Mouse (Mus musculus) spleen, postnatal 4 days (tissue): ENCODE measurements around the gene Mapkbp1.

Experiments
- DNase-seq, 2 experiments: peaks; one replicate each; pipeline ENCODE4 v3.0.0; 2022; ENCODE audit warnings: low spot score in 2 of 2

Gene Mapkbp1

GRCm38 (mm10) chr2:120008672-120009071 is 36.2 kb downstream of the Mapkbp1 start:
- no peak for DNase-seq

DNA sequence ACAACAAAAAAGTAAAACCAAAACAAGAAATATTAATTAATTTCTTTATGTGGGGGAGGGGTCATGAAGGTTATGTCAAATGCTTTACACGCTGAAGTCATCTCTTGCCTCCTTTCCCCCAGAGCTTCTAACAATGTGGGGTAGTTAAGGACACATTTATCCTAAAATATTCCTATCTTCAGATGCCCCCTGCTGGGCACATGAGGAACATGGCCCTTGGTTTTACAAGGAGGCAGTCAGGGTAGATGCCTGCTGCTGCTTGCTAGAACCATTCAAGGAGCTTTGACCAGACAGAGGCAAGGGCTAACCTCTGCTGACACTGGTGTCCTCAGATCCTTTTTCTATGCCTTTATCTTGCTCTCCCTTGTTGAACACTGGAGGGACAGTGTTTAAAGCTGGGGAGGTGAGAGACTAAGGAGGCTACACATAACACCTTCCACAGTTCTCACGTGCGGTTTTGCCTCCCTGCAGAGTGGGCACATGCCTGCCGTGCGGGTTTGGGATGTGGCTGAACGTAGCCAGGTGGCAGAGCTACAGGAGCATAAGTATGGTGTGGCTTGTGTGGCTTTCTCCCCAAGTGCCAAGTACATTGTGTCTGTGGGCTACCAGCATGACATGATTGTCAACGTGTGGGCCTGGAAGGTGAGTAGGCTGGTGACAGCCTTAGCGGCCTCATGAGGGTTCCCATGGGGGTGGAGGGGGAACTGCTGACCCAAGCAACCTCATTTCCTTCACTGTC is 39.1 kb downstream of the Mapkbp1 start:
- peak; percentile 35 to 68 for DNase-seq

GRCm38 (mm10) chr2:120012924-120013323 is 40.4 kb downstream of the Mapkbp1 start:
- no peak for DNase-seq

DNA sequence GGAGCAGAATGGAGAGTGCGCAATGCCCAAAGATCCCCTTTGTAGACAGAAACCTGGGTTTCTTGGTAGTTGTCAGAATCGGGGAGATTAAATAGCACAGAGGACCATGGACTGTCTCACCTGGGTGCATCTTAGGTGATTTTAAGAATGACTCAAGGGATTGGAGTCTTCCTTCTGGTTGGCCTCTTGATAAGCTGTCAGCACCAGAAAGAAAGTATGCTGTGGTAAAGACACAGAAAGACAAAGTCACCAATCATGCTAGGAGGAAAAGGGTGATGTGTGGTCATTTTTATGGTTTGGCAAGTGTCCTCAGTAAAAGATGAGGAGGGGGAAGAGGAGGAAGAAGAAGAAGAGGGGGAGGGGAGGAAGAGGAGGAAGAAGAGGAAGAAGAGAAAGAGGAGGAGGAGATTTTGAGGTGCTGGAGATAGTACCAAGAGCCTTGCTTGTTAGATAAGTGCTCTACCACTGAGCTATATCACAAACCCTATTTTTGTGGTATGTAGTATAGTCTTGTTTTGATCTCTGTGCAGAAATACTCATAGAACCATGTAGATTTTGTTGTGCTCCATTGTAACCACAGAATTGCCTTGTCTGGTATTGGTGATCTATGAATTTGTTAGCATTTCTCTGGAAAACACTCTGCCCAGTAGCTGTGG is 41.5 kb downstream of the Mapkbp1 start:
- no peak for DNase-seq

DNA sequence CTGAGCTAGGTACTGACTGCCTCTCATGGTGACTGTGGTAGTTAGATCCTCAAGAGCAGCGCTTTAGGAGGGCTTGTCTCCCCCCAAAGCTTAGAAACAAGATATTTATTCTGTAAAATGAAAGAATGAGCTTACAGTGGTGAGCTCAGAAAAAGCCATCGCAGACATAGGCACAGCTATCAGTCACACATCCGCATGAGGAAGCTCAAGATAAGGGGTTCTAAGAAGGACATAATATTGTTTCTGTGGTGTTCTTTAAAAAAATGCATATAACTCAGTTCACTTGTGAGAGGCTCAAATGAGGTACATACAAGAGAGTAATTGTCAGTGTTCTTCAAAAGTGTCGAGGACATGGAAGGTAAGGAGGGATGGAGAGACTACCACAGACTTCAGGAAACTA is 43.4 kb downstream of the Mapkbp1 start:
- no peak for DNase-seq

DNA sequence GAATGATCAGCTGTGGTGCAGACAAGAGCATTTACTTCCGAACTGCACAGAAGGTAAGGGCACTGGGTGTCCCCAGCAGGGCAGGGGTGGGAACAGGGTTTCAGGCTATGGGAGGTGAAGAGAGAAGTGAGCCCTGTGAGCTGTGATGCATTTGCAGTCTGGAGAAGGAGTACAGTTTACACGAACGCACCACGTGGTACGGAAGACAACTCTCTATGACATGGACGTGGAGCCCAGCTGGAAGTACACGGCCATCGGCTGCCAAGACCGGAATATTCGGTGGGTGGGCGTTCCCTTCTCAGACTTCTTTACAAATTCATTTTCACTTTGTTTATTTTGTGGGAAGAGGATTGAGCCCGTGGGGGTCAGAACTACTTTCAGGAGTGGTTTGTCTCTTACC is 45.1 kb downstream of the Mapkbp1 start:
- no peak for DNase-seq

GRCm38 (mm10) chr2:120024337-120024736 is 51.8 kb downstream of the Mapkbp1 start:
- DNase-seq, result no peak

GRCm38 (mm10) chr2:120026984-120027949 is 54.8 kb downstream of the Mapkbp1 start, which contains the start of the genes Jmjd7 and Gm28042:
Gene Jmjd7, plus strand, starts transcription at chr2:120027483.
Gene Gm28042, plus strand, starts transcription at chr2:120027493.
- DNase-seq, result peak; percentile 93 to 97

- DNase-seq, result no peak
These were observed 55.4 kb downstream of the Mapkbp1 start for GRCm38 (mm10) chr2:120027950-120028331.

- DNase-seq, result no peak
These were observed 57.9 kb downstream of the Mapkbp1 start for GRCm38 (mm10) chr2:120030380-120030779.

DNA sequence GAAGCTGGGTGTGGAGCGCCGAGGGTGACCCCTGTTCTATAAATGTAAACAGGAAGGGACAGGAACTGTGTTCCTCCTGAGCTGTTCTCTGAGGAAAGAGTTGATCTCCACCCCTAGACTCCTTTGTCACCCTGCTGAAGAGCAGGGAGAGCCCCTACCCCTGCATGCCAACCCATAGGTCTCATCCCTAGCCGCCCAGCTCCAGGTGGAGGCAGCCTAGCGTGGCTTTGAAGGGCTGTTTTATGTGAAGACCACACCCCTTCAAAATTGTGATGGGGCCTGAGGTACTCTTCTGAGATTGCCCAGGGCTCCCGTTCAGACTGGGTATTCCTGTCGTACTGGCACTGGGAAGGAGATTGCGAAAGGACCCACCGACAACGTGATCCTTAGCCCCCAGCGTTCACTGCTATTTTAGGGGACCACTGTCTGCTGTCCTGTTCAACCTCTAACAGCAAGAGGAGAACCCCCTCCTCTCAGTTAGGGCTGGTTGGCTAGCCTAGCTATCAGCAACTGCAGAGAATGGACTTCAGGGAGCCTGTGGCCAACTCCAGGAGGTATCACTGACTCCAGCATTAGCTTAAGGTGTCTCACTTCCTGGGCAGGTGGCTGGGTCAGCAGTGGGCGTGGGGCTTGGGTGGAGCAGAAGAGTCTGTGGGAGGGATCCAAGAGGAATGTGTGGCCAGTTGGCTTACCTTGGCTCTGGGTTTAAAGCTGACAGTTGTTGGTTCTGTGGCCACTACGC is 60.4 kb downstream of the Mapkbp1 start, which contains the start of gene Pla2g4b:
TSS of gene Pla2g4b (plus strand) at position 692 of the 742 bp plus-strand sequence.
- DNase-seq, result no peak

DNA sequence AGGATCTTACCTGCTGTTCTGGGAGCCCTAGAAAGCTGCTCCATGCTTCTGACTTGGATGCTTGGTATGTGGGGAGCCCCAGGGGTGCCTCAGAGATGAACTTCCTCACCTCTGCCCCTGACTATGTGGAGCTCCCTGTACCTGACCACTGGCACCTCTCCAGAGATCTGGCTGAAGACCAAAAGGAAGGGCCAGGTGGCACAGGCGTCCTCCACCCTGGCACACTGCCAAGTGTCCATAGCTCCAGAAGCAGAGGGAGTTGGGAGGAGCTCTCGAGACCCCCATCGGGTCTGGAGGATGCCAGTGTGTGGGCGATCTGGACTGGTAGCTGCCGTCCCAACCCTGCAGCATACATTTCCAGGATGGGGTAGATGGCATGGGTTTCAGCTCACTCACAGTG is 61.2 kb downstream of the Mapkbp1 start:
- DNase-seq, result no peak

DNA sequence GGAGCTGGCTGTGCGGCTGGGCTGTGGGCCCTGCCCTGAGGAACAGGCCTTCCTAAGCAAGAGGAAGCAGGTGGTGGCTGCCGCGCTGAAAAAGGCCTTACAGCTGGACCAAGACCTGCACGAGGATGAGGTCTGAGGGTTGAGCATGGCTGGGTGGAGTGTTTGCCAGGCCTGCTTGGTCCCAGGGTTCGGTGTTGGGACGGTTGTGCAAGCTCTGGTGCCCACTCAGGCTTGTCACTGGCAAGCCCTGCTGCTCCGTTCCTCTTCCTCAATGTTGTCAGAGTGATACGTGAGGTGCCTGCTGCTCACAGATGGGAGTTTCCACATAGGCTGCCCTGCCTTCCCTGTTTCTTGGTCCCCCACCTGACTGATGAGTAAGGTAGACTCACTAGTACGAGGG is 65.2 kb downstream of the Mapkbp1 start:
- no peak for DNase-seq

- no peak for DNase-seq
These were observed 68.5 kb downstream of the Mapkbp1 start for GRCm38 (mm10) chr2:120040991-120041390.

DNA sequence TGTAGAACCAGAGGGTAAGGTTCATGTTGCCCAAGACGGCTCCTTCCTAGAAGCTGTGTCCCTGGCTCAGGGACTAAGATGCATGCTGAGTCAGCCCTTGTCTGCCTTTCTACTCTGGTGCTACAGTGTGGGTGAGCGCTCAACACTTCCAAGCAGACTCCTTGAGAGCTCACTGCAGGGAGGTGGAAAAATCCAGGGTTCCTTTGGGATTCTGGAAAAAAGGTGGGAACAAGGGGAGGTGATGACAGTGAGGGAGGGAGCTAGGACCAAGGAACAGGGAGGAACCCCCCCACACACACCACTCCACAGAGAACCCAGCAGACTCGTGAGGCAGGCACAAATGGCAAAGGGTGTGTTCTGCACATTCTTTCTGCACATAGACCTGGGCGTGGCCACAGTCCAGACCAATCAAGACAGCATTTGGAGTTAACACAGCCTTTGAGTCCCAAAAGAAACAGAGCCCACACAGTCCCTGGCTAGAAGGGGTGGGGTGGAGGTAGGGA is 71.7 kb downstream of the Mapkbp1 start:
- DNase-seq, result no peak

GRCm38 (mm10) chr2:120044676-120045075 is 72.2 kb downstream of the Mapkbp1 start:
- DNase-seq, result no peak

DNA sequence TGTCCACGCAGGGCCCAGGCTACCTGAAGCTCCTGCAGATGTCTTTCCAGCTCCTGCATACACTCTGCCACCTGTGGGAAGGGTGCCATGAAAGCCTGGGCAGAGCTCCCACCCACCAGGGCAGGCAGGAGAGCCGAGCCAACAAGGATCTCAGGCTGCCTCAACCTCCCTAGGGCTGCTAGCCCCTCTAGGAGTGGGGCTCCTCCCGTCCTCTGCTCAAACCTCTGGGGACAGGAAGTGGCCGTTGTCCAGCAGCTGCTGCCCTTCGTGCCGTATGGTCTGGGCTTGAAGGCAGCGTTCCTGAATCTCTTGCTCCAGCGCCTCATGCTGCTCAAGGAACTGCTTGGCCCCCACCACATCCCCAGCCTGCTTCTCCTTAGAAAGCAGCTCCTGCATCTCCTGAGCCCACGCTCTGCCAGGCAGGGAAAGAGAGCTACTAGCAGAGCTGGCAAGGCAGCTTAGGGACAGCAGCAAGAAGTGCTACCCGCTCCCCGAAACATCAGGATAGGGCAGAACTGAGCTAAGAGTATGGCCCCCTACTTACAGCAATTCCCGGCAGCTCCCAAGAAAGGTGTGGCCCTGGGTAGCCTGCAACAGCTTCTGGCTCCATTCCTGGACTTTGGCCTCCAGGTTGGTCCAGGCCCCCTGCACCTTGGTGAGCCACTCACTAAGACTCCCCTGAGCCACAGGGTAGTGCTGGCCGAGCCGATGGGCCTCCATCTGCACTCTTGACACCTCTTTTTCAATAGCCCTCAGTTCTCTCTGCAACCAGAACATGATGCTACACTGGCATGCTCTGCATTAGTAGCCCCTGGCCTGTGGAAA is 74.2 kb downstream of the Mapkbp1 start:
- no peak for DNase-seq

DNA sequence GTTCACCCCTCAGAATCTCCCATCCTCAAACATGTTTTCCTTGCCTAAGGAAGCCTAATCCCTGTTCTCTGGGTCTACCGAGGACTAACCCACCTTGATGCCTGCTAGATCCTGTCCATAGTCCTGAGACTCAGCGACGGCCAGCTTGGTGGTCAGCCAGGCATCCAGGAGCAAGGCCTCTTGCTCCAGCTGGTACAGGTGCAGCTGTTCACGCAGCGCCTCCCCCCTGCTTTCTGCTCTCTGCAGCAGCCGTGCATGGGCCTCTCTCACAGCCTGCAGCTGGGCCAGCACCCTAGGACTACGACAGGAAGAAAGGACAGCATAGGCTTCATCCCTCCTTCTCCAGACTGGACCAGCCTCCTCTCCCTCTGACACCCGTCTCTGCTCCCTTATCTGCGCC is 75.7 kb downstream of the Mapkbp1 start:
- DNase-seq, result no peak

DNA sequence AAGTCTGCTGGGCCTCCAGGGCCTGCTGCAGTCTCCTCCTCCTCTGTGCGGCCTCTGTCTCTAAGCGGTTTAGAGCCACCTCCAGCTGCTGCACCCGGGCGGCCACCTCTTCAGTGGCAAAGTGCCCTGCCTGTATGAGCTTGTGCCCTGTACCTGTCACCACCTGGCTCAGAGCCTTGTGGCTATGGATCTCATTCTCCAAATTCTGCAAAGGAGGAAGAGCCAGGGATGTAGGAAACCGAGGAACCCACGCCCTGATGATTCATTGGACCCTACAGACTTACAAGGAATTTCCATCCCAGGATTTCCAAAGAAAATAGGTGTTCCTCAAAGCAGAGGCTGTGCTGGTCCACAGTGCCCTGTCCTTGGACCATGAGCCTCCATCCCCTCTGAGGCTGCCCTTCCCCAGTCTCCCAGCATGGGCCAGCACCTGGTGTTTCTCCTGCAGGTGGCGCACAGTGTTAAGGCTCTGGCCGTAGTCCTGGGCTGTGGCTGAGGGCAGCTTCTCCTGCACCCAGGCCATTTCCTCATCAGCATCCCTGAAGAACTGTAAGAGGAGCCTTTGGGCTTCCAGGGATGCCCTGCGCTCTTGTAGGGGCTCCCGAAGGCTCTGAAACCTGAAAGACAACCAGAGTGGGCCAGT is 77.3 kb downstream of the Mapkbp1 start:
- no peak for DNase-seq

GRCm38 (mm10) chr2:120051405-120051804 is 78.9 kb downstream of the Mapkbp1 start:
- no peak for DNase-seq
